ENCODE assay signal across 14 mouse cellular contexts in the genomic region with DNA sequence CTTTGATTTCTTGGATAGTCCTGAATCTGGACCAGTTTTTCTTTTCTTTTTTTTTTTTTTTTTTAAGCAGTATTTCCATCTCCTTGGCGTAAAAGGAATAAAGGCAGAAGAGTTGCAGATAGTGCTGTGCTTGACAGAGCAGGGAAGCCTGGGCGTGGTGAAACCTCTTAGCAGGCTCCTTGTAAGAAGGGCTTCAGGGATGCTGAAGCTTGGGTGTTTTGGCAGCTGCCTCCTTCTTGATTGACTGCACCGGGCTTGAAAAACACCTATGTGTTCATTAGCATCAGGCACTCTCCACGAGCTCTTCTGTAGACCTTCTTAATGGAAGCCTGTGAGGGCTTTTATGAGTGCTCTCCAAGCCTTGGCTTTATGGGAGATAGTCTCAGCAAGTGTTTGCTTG.
"Had no signal": no experiment of that assay in that cellular context is flagged by ENCODE, and none has a peak within 500 bp of the region (broad histone marks: within the 10 kb centered on the region; RNA-seq: fewer than 3 reads in every experiment).

No protein-coding gene starts in this region.

- H3K9ac ChIP-seq: liver, embryonic 15.5 days had no signal

- H3K27ac ChIP-seq: limb, embryonic 10.5 days; liver, embryonic 15.5 days had no signal

- ATAC-seq: lung, postnatal 0 days had no signal

- H3K4me1 ChIP-seq: limb, embryonic 10.5 days; liver, embryonic 15.5 days had no signal

- H3K36me3 ChIP-seq: limb, embryonic 10.5 days; liver, embryonic 15.5 days had no signal

- H3K4me2 ChIP-seq: liver, embryonic 11.5 days; liver, embryonic 15.5 days had no signal

- DNase-seq: kidney, adult 8-10 months; kidney, postnatal 25 days; layer of hippocampus, adult 9-11 months; lung, adult 2 months; lung, postnatal 36 days; retina, postnatal 1 day; right cerebral cortex, postnatal 4 days; spleen, adult 18-20 months; thymus, adult 18-20 months; thymus, postnatal 25 days had no signal

- H3K27me3 ChIP-seq: liver, embryonic 15.5 days had no signal

- H3K9me3 ChIP-seq: limb, embryonic 10.5 days; liver, embryonic 15.5 days had no signal

- H3K4me3 ChIP-seq: limb, embryonic 10.5 days; liver, embryonic 15.5 days had no signal
